Mouse (Mus musculus) kidney, adult 8-10 months (tissue): ENCODE results near the gene Ptpro.
A peak's percentile ranks its signal among the peaks of the same experiment; 100 is the strongest.

Experiments
- DNase-seq, 2 experiments: peaks; one replicate each; pipeline ENCODE4 v3.0.0; 2022

Gene Ptpro

GRCm38 (mm10) chr6:137294973-137295820, 43.1 kb downstream of the Ptpro start:
- no peak for DNase-seq

- DNase-seq = no peak
These were observed 50.4 kb downstream of the Ptpro start for GRCm38 (mm10) chr6:137302561-137302960.

- no peak for DNase-seq
These were observed 51.7 kb downstream of the Ptpro start for GRCm38 (mm10) chr6:137303824-137304223.

- DNase-seq = no peak
These were observed 63.1 kb downstream of the Ptpro start for GRCm38 (mm10) chr6:137315265-137315664.

GRCm38 (mm10) chr6:137316358-137316757, 64.2 kb downstream of the Ptpro start:
- DNase-seq = no peak

GRCm38 (mm10) chr6:137317509-137317908, 65.4 kb downstream of the Ptpro start:
- DNase-seq = no peak

- no peak for DNase-seq
These were observed 66.2 kb downstream of the Ptpro start for GRCm38 (mm10) chr6:137318242-137318861.

- DNase-seq = no peak
These were observed 67.5 kb downstream of the Ptpro start for GRCm38 (mm10) chr6:137319658-137320057.

GRCm38 (mm10) chr6:137327718-137328117, 75.6 kb downstream of the Ptpro start:
- no peak for DNase-seq

GRCm38 (mm10) chr6:137328228-137328627, 76.1 kb downstream of the Ptpro start:
- no peak for DNase-seq

- no peak for DNase-seq
These were observed 78.7 kb downstream of the Ptpro start for GRCm38 (mm10) chr6:137330782-137331181.

- DNase-seq = no peak
These were observed 79.7 kb downstream of the Ptpro start for GRCm38 (mm10) chr6:137331826-137332225.

GRCm38 (mm10) chr6:137339071-137339470, 87.0 kb downstream of the Ptpro start:
- no peak for DNase-seq

GRCm38 (mm10) chr6:137343688-137344441, 91.7 kb downstream of the Ptpro start:
- DNase-seq = no peak

- DNase-seq = no peak
These were observed 108.0 kb downstream of the Ptpro start for GRCm38 (mm10) chr6:137360166-137360565.

GRCm38 (mm10) chr6:137362216-137362615, 110.1 kb downstream of the Ptpro start:
- DNase-seq = no peak

- DNase-seq = peak; percentile 11 to 27
These were observed 112.6 kb downstream of the Ptpro start for GRCm38 (mm10) chr6:137364681-137365080.

GRCm38 (mm10) chr6:137365637-137366036, 113.5 kb downstream of the Ptpro start:
- no peak for DNase-seq

GRCm38 (mm10) chr6:137370745-137371144, 118.6 kb downstream of the Ptpro start:
- DNase-seq = peak; percentile 19 to 21

- DNase-seq = no peak
These were observed 119.3 kb downstream of the Ptpro start for GRCm38 (mm10) chr6:137371455-137371854.

GRCm38 (mm10) chr6:137373920-137374319, 121.8 kb downstream of the Ptpro start:
- DNase-seq = no peak

- no peak for DNase-seq
These were observed 130.4 kb downstream of the Ptpro start for GRCm38 (mm10) chr6:137382546-137382945.

GRCm38 (mm10) chr6:137386344-137386743, 134.2 kb downstream of the Ptpro start:
- DNase-seq = no peak

- no peak for DNase-seq
These were observed 134.8 kb downstream of the Ptpro start for GRCm38 (mm10) chr6:137386935-137387334.
